ENCODE assay signal across 16 mouse cellular contexts in the genomic region with DNA sequence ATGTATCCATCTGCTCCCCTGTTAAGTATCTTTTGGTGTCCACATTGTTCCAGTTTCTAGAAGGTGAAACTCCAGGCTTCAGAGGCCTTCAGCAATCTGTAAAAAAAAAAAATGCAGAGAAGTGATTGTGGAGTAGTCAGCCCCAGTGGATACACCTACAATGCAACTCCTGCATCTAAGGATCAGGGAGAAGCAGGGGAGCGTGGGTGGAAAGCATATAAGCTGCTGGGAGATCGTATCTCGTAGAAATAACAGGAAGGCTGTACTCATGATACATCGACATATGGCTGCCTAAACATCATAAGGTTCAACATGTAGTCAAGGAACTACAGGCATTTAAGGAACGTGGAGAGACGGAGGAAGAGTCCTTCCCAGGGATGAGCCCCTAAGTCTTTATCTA.
A peak's percentile ranks its signal among the peaks of the same experiment; 100 is the strongest.
DNase-seq lines count a peak whose midpoint lies in the region.
"Had no signal": no experiment of that assay in that cellular context is flagged by ENCODE, and none has a peak within 500 bp of the region (broad histone marks: within the 10 kb centered on the region; RNA-seq: fewer than 3 reads in every experiment).

No protein-coding gene starts in this region.

- peak; percentile 9 to 29 for DNase-seq in frontal cortex, postnatal 36 days (ENCODE audit: low spot score in 2 of 2)
- no peak for DNase-seq in frontal cortex, postnatal 10 days (ENCODE audit: low spot score in 2 of 2)
- DNase-seq in right cerebral cortex, adult 18-20 months, result peak; percentile 23
- no peak for DNase-seq in right cerebral cortex, postnatal 4 days
- peak; percentile 57 for DNase-seq in brain, adult 2 months (ENCODE audit: low read depth, low spot score)
- DNase-seq in gastrocnemius, postnatal 4 days (ENCODE audit: low spot score in 2 of 2), result no peak
- DNase-seq: adrenal gland, postnatal 10 days; adrenal gland, postnatal 36 days; B cell, adult 2 months; cerebellum, adult 11 months; cerebellum, adult 2 months; cerebellum, adult 9-11 months; cerebellum, postnatal 25 days; gastrocnemius, postnatal 10 days; gastrocnemius, postnatal 36 days; heart, adult 11 months had no signal

Comparison
In these comparisons a context has a peak if more than half of its experiments do, and no peak if none do; other contexts are left out.
1. DNase-seq: peak in frontal cortex, postnatal 36 days (2 of 2), right cerebral cortex, adult 18-20 months (single experiment) and brain, adult 2 months (single experiment); none in frontal cortex, postnatal 10 days (0 of 2), right cerebral cortex, postnatal 4 days (single experiment) and gastrocnemius, postnatal 4 days (0 of 2).